ENCODE assay signal across 14 mouse cellular contexts in the genomic region with DNA sequence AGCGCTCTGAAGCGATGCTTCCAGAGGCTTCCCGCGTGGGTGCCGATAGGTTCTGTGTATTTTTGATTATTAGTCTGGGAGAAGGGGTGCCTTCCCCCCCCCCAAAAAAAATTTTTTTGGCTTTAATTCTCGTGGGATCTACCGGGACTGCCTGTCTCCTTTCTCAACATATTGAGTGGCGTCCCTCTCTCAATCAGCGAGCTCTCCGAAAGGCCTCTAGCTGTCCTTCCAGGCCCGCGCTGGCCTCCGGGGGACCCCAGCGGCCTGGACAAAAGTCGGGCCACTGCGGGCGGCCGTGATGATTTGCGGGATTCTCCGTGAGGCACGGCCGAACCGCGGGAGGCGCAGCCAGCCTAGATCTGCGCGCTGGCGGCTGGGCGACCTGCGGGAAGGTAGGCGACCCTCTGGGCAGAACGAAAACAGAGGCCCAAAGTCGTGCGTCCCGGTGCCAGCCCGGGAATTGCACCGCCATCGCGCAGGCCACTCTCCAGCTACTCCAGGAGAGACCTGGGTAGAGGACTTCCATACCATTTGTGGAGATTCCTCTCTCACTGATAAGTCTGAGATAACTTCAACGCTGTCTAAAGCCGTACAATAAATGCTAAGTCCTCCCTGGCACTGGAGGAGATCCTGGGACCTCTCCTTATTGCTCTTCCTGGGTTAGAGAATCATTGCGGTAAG. TPM values are rescaled to one million over a fixed set of nuclear protein-coding genes. Genes with fewer than 3 reads are reported as not detected.
DNase-seq lines count a peak whose midpoint lies in the region; ATAC-seq and TF ChIP-seq lines count a peak whose summit lies in the region.
"Had no signal": no experiment of that assay in that cellular context is flagged by ENCODE, and none has a peak within 500 bp of the region (broad histone marks: within the 10 kb centered on the region; RNA-seq: fewer than 3 reads in every experiment).

No protein-coding gene starts in this region.

- TF ChIP-seq POLR2A in embryonic fibroblast, embryonic 13.5 days (IDR thresholded peaks at IDR 0.05; ENCODE audit: low read depth, low read length), result no peak

- no peak for DNase-seq in forebrain, postnatal 0 days
- DNase-seq in midbrain, embryonic 10.5 days (ENCODE audit: low spot score), result peak; percentile 66
- no peak for DNase-seq in midbrain, postnatal 0 days (ENCODE audit: low spot score)
- DNase-seq in gastrocnemius, adult 18-20 months (ENCODE audit: low spot score), result no peak
- DNase-seq in layer of hippocampus, adult 8-10 months (ENCODE audit: low spot score in 2 of 2), result no peak
- DNase-seq: adrenal gland, adult 2 months; thymus, postnatal 14 days had no signal

- no peak overlapping the region for H3K9ac ChIP-seq in forebrain, embryonic 12.5 days
- H3K9ac ChIP-seq in forebrain, postnatal 0 days, result no peak overlapping the region
- H3K9ac ChIP-seq in midbrain, postnatal 0 days (replicated peaks; ENCODE audit: low read length, poor library complexity, severe bottlenecking), result no peak overlapping the region
- H3K9ac ChIP-seq in limb, embryonic 15.5 days, result 0 out of 2 replicates have a peak overlapping the region, but pooled peaks have one; percentile 5
- H3K9ac ChIP-seq: liver, embryonic 14.5 days had no signal

- ATAC-seq in forebrain, embryonic 12.5 days (ENCODE audit: low FRiP score), result no peak
- no peak for ATAC-seq in forebrain, postnatal 0 days
- ATAC-seq in midbrain, postnatal 0 days (ENCODE audit: low FRiP score), result no peak
- ATAC-seq in limb, embryonic 15.5 days (ENCODE audit: insufficient number of reproducible peaks, low FRiP score, low TSS enrichment, low read depth), result no peak

- under 1% methylated on average over 42 of the region's 42 CpGs for WGBS in forebrain, embryonic 12.5 days
- 2% methylated on average over 42 of the region's 42 CpGs for WGBS in forebrain, postnatal 0 days
- WGBS in midbrain, embryonic 10.5 days, result 1% methylated on average over 42 of the region's 42 CpGs
- WGBS in midbrain, postnatal 0 days, result 1% methylated on average over 42 of the region's 42 CpGs
- WGBS in limb, embryonic 15.5 days, result 5% methylated on average over 42 of the region's 42 CpGs

- peak overlapping the region; percentile 14; the same call in 1 of the 2 replicates for H3K4me3 ChIP-seq in forebrain, embryonic 12.5 days (replicated peaks)
- H3K4me3 ChIP-seq in forebrain, postnatal 0 days (ENCODE audit: low read depth, low read length), result no peak overlapping the region
- H3K4me3 ChIP-seq in midbrain, embryonic 10.5 days, result peak overlapping the region; percentile 28; the same call in 1 of the 2 replicates
- H3K4me3 ChIP-seq in midbrain, postnatal 0 days (ENCODE audit: low read depth, low read length), result no peak overlapping the region
- peak overlapping the region; percentile 5; the same call in 1 of the 2 replicates for H3K4me3 ChIP-seq in embryonic fibroblast, embryonic 13.5 days (ENCODE audit: insufficient read depth, low read length)
- peak overlapping the region; percentile 58 for H3K4me3 ChIP-seq in limb, embryonic 15.5 days

- peaks cover 48% of the 10 kb centered on the region for H3K4me1 ChIP-seq in forebrain, embryonic 12.5 days
- H3K4me1 ChIP-seq in forebrain, postnatal 0 days (ENCODE audit: insufficient read depth), result no peaks in the 10 kb centered on the region
- peaks cover 70% of the 10 kb centered on the region for H3K4me1 ChIP-seq in midbrain, embryonic 10.5 days
- H3K4me1 ChIP-seq in midbrain, postnatal 0 days (ENCODE audit: insufficient read depth, low read length), result no peaks in the 10 kb centered on the region; the same call in 1 of the 2 replicates
- H3K4me1 ChIP-seq in embryonic fibroblast, embryonic 13.5 days (ENCODE audit: control insufficient read depth, insufficient read depth, low read length), result no peaks in the 10 kb centered on the region
- H3K4me1 ChIP-seq in limb, embryonic 15.5 days, result peaks cover 32% of the 10 kb centered on the region

- no peak overlapping the region for H3K27ac ChIP-seq in forebrain, embryonic 12.5 days
- no peak overlapping the region for H3K27ac ChIP-seq in forebrain, postnatal 0 days (ENCODE audit: low read depth, low read length)
- H3K27ac ChIP-seq in midbrain, embryonic 10.5 days (replicated peaks), result no peak overlapping the region
- no peak overlapping the region for H3K27ac ChIP-seq in midbrain, postnatal 0 days (ENCODE audit: low read depth, low read length)
- no peak overlapping the region for H3K27ac ChIP-seq in embryonic fibroblast, embryonic 13.5 days (ENCODE audit: insufficient read depth, low read length)
- H3K27ac ChIP-seq in limb, embryonic 15.5 days, result no peak overlapping the region
- H3K27ac ChIP-seq: liver, embryonic 14.5 days had no signal

- H3K27me3 ChIP-seq in forebrain, embryonic 12.5 days, result peaks cover 86% of the 10 kb centered on the region
- peaks cover 61% of the 10 kb centered on the region for H3K27me3 ChIP-seq in forebrain, postnatal 0 days (ENCODE audit: insufficient read depth, low read length)
- peaks cover 100% of the 10 kb centered on the region for H3K27me3 ChIP-seq in midbrain, embryonic 10.5 days (ENCODE audit: low read depth, poor library complexity, severe bottlenecking)
- H3K27me3 ChIP-seq in midbrain, postnatal 0 days (ENCODE audit: insufficient read depth, low read length), result peaks cover 50% of the 10 kb centered on the region
- H3K27me3 ChIP-seq in limb, embryonic 15.5 days, result peaks cover 85% of the 10 kb centered on the region

- peak overlapping the region; percentile 10; the same call in 1 of the 2 replicates for H3K4me2 ChIP-seq in forebrain, embryonic 12.5 days
- no peak overlapping the region for H3K4me2 ChIP-seq in forebrain, postnatal 0 days (ENCODE audit: low read depth)
- no peak overlapping the region for H3K4me2 ChIP-seq in midbrain, postnatal 0 days (ENCODE audit: low read depth, low read length, poor library complexity, severe bottlenecking)
- peak overlapping the region; percentile 93 for H3K4me2 ChIP-seq in limb, embryonic 15.5 days

- H3K36me3 ChIP-seq in forebrain, embryonic 12.5 days (replicated peaks), result no peaks in the 10 kb centered on the region
- H3K36me3 ChIP-seq in forebrain, postnatal 0 days (ENCODE audit: insufficient read depth), result no peaks in the 10 kb centered on the region
- H3K36me3 ChIP-seq in midbrain, embryonic 10.5 days, result no peaks in the 10 kb centered on the region
- H3K36me3 ChIP-seq in midbrain, postnatal 0 days (ENCODE audit: insufficient read depth, low read length), result no peaks in the 10 kb centered on the region
- H3K36me3 ChIP-seq in limb, embryonic 15.5 days, result no peaks in the 10 kb centered on the region

- no peak for TF ChIP-seq CTCF in forebrain, postnatal 0 days (IDR thresholded peaks at IDR 0.05; ENCODE audit: low read depth)
- no peak for TF ChIP-seq CTCF in midbrain, postnatal 0 days (IDR thresholded peaks at IDR 0.05)
- TF ChIP-seq CTCF in embryonic fibroblast, embryonic 13.5 days (IDR thresholded peaks at IDR 0.05; ENCODE audit: borderline replicate concordance, insufficient read depth, low read length), result no peak

- no peaks in the 10 kb centered on the region for H3K9me3 ChIP-seq in forebrain, embryonic 12.5 days
- no peaks in the 10 kb centered on the region for H3K9me3 ChIP-seq in forebrain, postnatal 0 days (ENCODE audit: low read length)
- H3K9me3 ChIP-seq in midbrain, embryonic 10.5 days (replicated peaks), result no peaks in the 10 kb centered on the region
- no peaks in the 10 kb centered on the region for H3K9me3 ChIP-seq in midbrain, postnatal 0 days (ENCODE audit: low read length)
- no peaks in the 10 kb centered on the region for H3K9me3 ChIP-seq in limb, embryonic 15.5 days

RNA-seq across cellular contexts. Expression of a gene that starts 1.2 kb away (rescaled TPM):
- 1.4 and 2.2 TPM in 2 replicates for polyA plus RNA-seq in forebrain, embryonic 12.5 days (2016; fragmentation: Nextera tagmentation; extraction: Ambion mirVana)
- 1.5 TPM in 1 of 2 replicates, not detected in the other for total RNA-seq in forebrain, postnatal 0 days (2014; rRNA removed)
- polyA plus RNA-seq in forebrain, postnatal 0 days (2015; fragmentation: Nextera tagmentation; extraction: Ambion mirVana), result 0.11 TPM in 1 of 2 replicates, not detected in the other
- polyA plus RNA-seq in midbrain, embryonic 10.5 days (2016; fragmentation: Nextera tagmentation; extraction: Ambion mirVana), result 0.24 and 0.27 TPM in 2 replicates
- total RNA-seq in midbrain, postnatal 0 days (2014; rRNA removed), result not detected in 2 replicates
- 0.13 and 1.4 TPM in 2 replicates for polyA plus RNA-seq in midbrain, postnatal 0 days (2015; fragmentation: Nextera tagmentation; extraction: Ambion mirVana)
- 1.9 and 2.2 TPM in 2 replicates for polyA plus RNA-seq in embryonic fibroblast, embryonic 13.5 days (2011; ENCODE audit: insufficient read length, low read depth, missing spikeins)
- polyA plus RNA-seq in limb, embryonic 15.5 days (2015; fragmentation: Nextera tagmentation; extraction: Ambion mirVana), result 4.2 and 7.2 TPM in 2 replicates
- total RNA-seq in gastrocnemius, adult 18-20 months (2021), result not detected
- not detected for total RNA-seq in layer of hippocampus, adult 8-10 months (2022)
- total RNA-seq: adrenal gland, adult 2 months; neutrophil, adult 5-6 weeks had no signal
- polyA plus RNA-seq: C2C12; cortical plate, adult 2 months had no signal

Comparison
In these comparisons a context has a peak if more than half of its experiments do, and no peak if none do; other contexts are left out.
1. H3K4me2 ChIP-seq: peak in forebrain, embryonic 12.5 days (single experiment) and limb, embryonic 15.5 days (single experiment); none in forebrain, postnatal 0 days (single experiment) and midbrain, postnatal 0 days (single experiment).
2. H3K4me3 ChIP-seq: peak in forebrain, embryonic 12.5 days (single experiment), midbrain, embryonic 10.5 days (single experiment), embryonic fibroblast, embryonic 13.5 days (single experiment) and limb, embryonic 15.5 days (single experiment); none in forebrain, postnatal 0 days (single experiment) and midbrain, postnatal 0 days (single experiment).